Mouse (Mus musculus) small intestine, adult 2 months (tissue): ENCODE measurements around the gene Gm21854. TPM values are rescaled to one million over a fixed set of nuclear protein-coding genes. Genes with fewer than 3 reads are reported as not detected.
"Not testable (repeated sequence)": the region's sequence is repeated elsewhere in the genome, so short reads cannot be mapped to it uniquely, and the experiment has no call there.

ENCODE experiments used
- H3K27ac ChIP-seq: fragments of 200-500 bp; 2 replicates; pipeline ENCODE4 v1.5.1; 2012; ENCODE audit warnings: low read depth, low read length, control low read depth, inconsistent platforms; ENCODE audit not compliant: insufficient read depth
- H3K27me3 ChIP-seq: fragments of 200-500 bp; 2 replicates; pipeline ENCODE4 v1.6.1; 2012; ENCODE audit warnings: mild to moderate bottlenecking, moderate library complexity, low read length, inconsistent platforms; ENCODE audit not compliant: control insufficient read depth, insufficient read depth
- H3K36me3 ChIP-seq: fragments of 200-500 bp; 2 replicates; pipeline ENCODE4 v1.6.1; 2012; ENCODE audit warnings: mild to moderate bottlenecking, low read length, control low read depth, inconsistent platforms; ENCODE audit not compliant: control insufficient read depth, insufficient read depth
- H3K4me1 ChIP-seq: fragments of 200-500 bp; 2 replicates; pipeline ENCODE4 v1.6.1; 2012; ENCODE audit warnings: low read length, inconsistent platforms, mixed read lengths; ENCODE audit not compliant: control insufficient read depth, insufficient read depth, insufficient read length
- H3K4me3 ChIP-seq: fragments of 200-500 bp; 2 replicates; pipeline ENCODE4 v1.5.1; 2012; ENCODE audit warnings: low read depth, mild to moderate bottlenecking, control low read depth, inconsistent platforms, low read length, moderate library complexity
- polyA plus RNA-seq: library from polyadenylated mRNA; depleted of rRNA; stranded (reverse); fragments of >200 nt; gene quantifications from 2 replicates; pipeline ENCODE4 v1.2.3, GENCODE M21; 2012; rRNA removed

Gm21854 gene
- not detected in 2 replicates for polyA plus RNA-seq

GRCm38 (mm10) chrY:5656686-5657085 lies at the start of gene Gm21854:
Gene Gm21854 (plus strand): TSS chrY:5656986.
- not testable (repeated sequence) for H3K36me3 ChIP-seq, H3K27ac ChIP-seq, H3K4me1 ChIP-seq, H3K4me3 ChIP-seq, H3K27me3 ChIP-seq

Other genes starting within 250 kb of the Gm21854 start
- not detected in 2 replicates for gene Gm20914, start 69.0 kb downstream of the Gm21854 start, polyA plus RNA-seq
- gene Gm28171, start 136.4 kb downstream of the Gm21854 start, polyA plus RNA-seq = not detected in 2 replicates